Mouse (Mus musculus) liver, embryonic 14.5 days (tissue): Measurements from ENCODE around the gene 1520401A03Rik. TPM values are rescaled to one million over a fixed set of nuclear protein-coding genes. Genes with fewer than 3 reads are reported as not detected.

Experiments used
- ATAC-seq: fragments of 200-750 bp; cut with Nextera tagmentation; 2 replicates; pipeline ENCODE4 v1.8.0; 2017; ENCODE audit warnings: moderate number of reproducible peaks, mild to moderate bottlenecking, moderate library complexity; ENCODE audit not compliant: insufficient read depth
- DNase-seq, 3 experiments: peaks; one replicate each; pipeline ENCODE4 v3.0.0-alpha.2; 2012 to 2013; ENCODE audit warnings: low read depth in 3 of 3, low spot score in 3 of 3
- H3K27ac ChIP-seq: fragments of 300-500 bp; sonication (generic); 2 replicates; pipeline ENCODE4 v1.5.1; 2014; ENCODE audit warnings: moderate library complexity, mild to moderate bottlenecking, control low read depth, inconsistent platforms
- H3K27me3 ChIP-seq: fragments of 300-500 bp; sonication (generic); 2 replicates; pipeline ENCODE4 v1.6.1; 2014; ENCODE audit warnings: mild to moderate bottlenecking, low read length, moderate library complexity; ENCODE audit not compliant: control insufficient read depth, insufficient read depth
- H3K36me3 ChIP-seq: fragments of 300-500 bp; sonication (generic); replicated peaks from 2 replicates; pipeline ENCODE4 v1.6.1; 2014; ENCODE audit warnings: low read depth; ENCODE audit not compliant: control insufficient read depth, insufficient read depth
- H3K4me1 ChIP-seq, 2 experiments: fragments of 200-500 bp in 1 of 2; fragments of 300-500 bp in 1 of 2; sonication (generic) in 1 of 2; replicated peaks; 2 replicates each; pipeline ENCODE4 v1.6.1; 2012 to 2014; ENCODE audit warnings: antibody characterized with exemption in 1 of 2, inconsistent platforms in 1 of 2, low read length in 1 of 2; ENCODE audit not compliant: control insufficient read depth in 2 of 2, insufficient read depth in 2 of 2
- H3K4me2 ChIP-seq: fragments of 300-500 bp; sonication (generic); 2 replicates; pipeline ENCODE4 v1.6.1; 2014; ENCODE audit warnings: low read depth, mild to moderate bottlenecking, control low read depth, moderate library complexity
- H3K4me3 ChIP-seq, 2 experiments: fragments of 200-500 bp in 1 of 2; fragments of 300-500 bp in 1 of 2; sonication (generic) in 1 of 2; 2 replicates each; pipeline ENCODE4 v1.5.1; 2012 to 2014; ENCODE audit warnings: low read depth in 2 of 2, low read length in 2 of 2, mild to moderate bottlenecking in 2 of 2, control low read depth in 1 of 2, inconsistent platforms in 1 of 2, moderate library complexity in 1 of 2; ENCODE audit not compliant: insufficient read depth in 1 of 2
- H3K9ac ChIP-seq: fragments of 300-500 bp; sonication (generic); replicated peaks from 2 replicates; pipeline ENCODE4 v1.6.1; 2014; ENCODE audit warnings: mild to moderate bottlenecking, control low read depth, moderate library complexity
- H3K9me3 ChIP-seq: fragments of 300-500 bp; sonication (generic); 2 replicates; pipeline ENCODE4 v1.6.1; 2016; ENCODE audit warnings: low read length, mixed read lengths; ENCODE audit not compliant: control insufficient read depth
- CTCF ChIP-seq: IDR thresholded peaks from 2 replicates; pipeline ENCODE4 v1.5.1; 2016; ENCODE audit warnings: antibody characterized with exemption, low read depth, control low read depth
- EP300 ChIP-seq: IDR thresholded peaks from 2 replicates; pipeline ENCODE4 v1.6.1; 2016; ENCODE audit warnings: antibody characterized with exemption, low read depth
- WGBS: fragments of 180-500 bp; shearing (Covaris S2); extraction: QIAGEN DNeasy Blood & Tissue Kit; methylation state at CpG from one replicate; pipeline ENCODE4 v1.1.7; 2014; ENCODE audit not compliant: insufficient replicate concordance; 5-methylcytosine and 5-hydroxymethylcytosine counted together
- polyA plus RNA-seq, 2 experiments: library from polyadenylated mRNA; depleted of rRNA in 1 of 2; stranded (reverse) in 1 of 2; unstranded in 1 of 2; fragments of >200 nt; fragmentation: Nextera tagmentation in 1 of 2; extraction: Ambion mirVana in 1 of 2; gene quantifications; 2 replicates each; pipeline versions ENCODE4 v1.2.1 to v1.2.3; 2012 to 2014

Gene 1520401A03Rik
- polyA plus RNA-seq, 2 experiments, result 0.09 TPM; not detected in 1

GRCm38 (mm10) chr17:23704741-23705140 is 17.8 kb downstream of the 1520401A03Rik start:
- no peak overlapping the region for H3K27ac ChIP-seq
- H3K9ac ChIP-seq, result no peak overlapping the region
- no peak overlapping the region for H3K4me2 ChIP-seq
- no peak for DNase-seq
- no peak for TF ChIP-seq CTCF
- no peak for TF ChIP-seq EP300
- no peaks in the 10 kb centered on the region for H3K36me3 ChIP-seq
- no peak for ATAC-seq
- H3K4me1 ChIP-seq, result no peaks in the 10 kb centered on the region
- H3K27me3 ChIP-seq, result peaks cover 16% of the 10 kb centered on the region
- WGBS, result 48% methylated on average over 7 of the region's 7 CpGs
- no peak overlapping the region for H3K4me3 ChIP-seq
- H3K9me3 ChIP-seq, result no peaks in the 10 kb centered on the region

DNA sequence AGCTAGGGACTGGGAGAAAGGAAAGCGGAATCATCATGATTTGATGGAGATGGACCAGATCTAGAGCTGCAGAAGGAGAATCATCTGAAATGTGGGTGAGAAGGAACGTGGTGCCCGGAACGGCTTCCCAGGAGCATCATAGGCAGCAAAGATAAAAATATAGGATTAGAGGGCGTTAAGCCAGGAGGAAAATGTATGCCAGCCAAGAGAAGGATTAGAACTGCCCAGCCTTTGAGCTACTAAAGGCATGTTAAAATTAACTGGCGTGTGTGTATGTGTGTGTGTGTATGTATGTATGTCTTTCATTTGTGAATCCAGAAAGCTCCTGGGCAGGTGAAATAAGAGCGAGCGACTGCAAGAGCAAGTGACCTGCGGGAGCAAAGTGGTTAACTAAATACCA is 19.3 kb downstream of the 1520401A03Rik start:
- ATAC-seq (no peak), DNase-seq (no peak)
- no peak overlapping the region for H3K27ac ChIP-seq
- H3K9ac ChIP-seq, result no peak overlapping the region
- H3K27me3 ChIP-seq, result peaks cover 30% of the 10 kb centered on the region
- WGBS, result 61% methylated on average over 9 of the region's 9 CpGs
- no peak overlapping the region for H3K4me3 ChIP-seq
- no peaks in the 10 kb centered on the region for H3K36me3 ChIP-seq
- no peaks in the 10 kb centered on the region for H3K9me3 ChIP-seq
- TF ChIP-seq CTCF (no peak), EP300 (no peak)
- H3K4me1 ChIP-seq, result no peaks in the 10 kb centered on the region
- H3K4me2 ChIP-seq, result no peak overlapping the region

DNA sequence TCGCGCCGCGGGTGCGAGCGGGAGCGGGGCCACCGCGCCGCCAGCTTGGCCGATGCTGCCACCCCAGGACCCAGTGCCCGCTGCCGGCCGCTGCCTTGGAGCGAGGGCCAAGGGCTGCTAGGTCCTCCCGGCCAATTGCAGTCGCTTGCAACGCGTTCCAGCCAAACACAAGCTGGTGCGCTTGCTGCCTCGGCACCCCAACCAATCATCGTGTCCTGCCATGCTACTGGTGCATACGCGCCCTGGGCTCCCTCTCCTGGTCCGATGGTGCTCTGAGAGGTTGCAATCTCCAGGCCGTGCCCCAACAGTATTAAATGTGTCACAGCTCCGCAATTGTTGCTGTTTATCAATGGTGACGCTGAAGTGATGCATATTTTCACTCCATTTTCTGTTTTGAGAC is 22.5 kb downstream of the 1520401A03Rik start:
- ATAC-seq (peak; percentile 85), DNase-seq (peak; percentile 46 to 56 (median 54))
- peaks cover 40% of the 10 kb centered on the region for H3K27me3 ChIP-seq
- no peaks in the 10 kb centered on the region for H3K9me3 ChIP-seq
- H3K27ac ChIP-seq, result no peak overlapping the region
- H3K36me3 ChIP-seq, result no peaks in the 10 kb centered on the region
- TF ChIP-seq CTCF (peak; percentile 79), EP300 (no peak)
- H3K9ac ChIP-seq, result no peak overlapping the region
- H3K4me3 ChIP-seq, result peak overlapping the region; percentile 41 to 60
- under 1% methylated on average over 28 of the region's 28 CpGs for WGBS
- no peaks in the 10 kb centered on the region for H3K4me1 ChIP-seq
- peak overlapping the region; percentile 79 for H3K4me2 ChIP-seq

- peaks cover 40% of the 10 kb centered on the region for H3K27me3 ChIP-seq
- H3K9ac ChIP-seq, result no peak overlapping the region
- DNase-seq (no peak), ATAC-seq (peak; percentile 57)
- H3K4me1 ChIP-seq, result no peaks in the 10 kb centered on the region
- no peak overlapping the region for H3K27ac ChIP-seq
- H3K4me2 ChIP-seq, result peak overlapping the region; percentile 79
- no peak for TF ChIP-seq CTCF
- no peak for TF ChIP-seq EP300
- H3K36me3 ChIP-seq, result no peaks in the 10 kb centered on the region
- WGBS, result under 1% methylated on average over 100 of the region's 101 CpGs
- H3K9me3 ChIP-seq, result no peaks in the 10 kb centered on the region
- H3K4me3 ChIP-seq, result peak overlapping the region; percentile 41 to 60
Observed at GRCm38 (mm10) chr17:23699131-23700077, 23.2 kb downstream of the 1520401A03Rik start.

GRCm38 (mm10) chr17:23695801-23696200 is 26.8 kb downstream of the 1520401A03Rik start:
- H3K9me3 ChIP-seq, result no peaks in the 10 kb centered on the region
- H3K9ac ChIP-seq, result no peak overlapping the region
- WGBS, result 37% methylated on average over 3 of the region's 3 CpGs
- peaks cover 35% of the 10 kb centered on the region for H3K27me3 ChIP-seq
- H3K36me3 ChIP-seq, result no peaks in the 10 kb centered on the region
- H3K4me2 ChIP-seq, result no peak overlapping the region
- H3K4me3 ChIP-seq, result no peak overlapping the region
- H3K27ac ChIP-seq, result no peak overlapping the region
- DNase-seq (no peak), ATAC-seq (no peak)
- TF ChIP-seq CTCF, result no peak
- H3K4me1 ChIP-seq, result no peaks in the 10 kb centered on the region
